Mouse (Mus musculus): ENCODE results near the gene Csf2ra.

DNA sequence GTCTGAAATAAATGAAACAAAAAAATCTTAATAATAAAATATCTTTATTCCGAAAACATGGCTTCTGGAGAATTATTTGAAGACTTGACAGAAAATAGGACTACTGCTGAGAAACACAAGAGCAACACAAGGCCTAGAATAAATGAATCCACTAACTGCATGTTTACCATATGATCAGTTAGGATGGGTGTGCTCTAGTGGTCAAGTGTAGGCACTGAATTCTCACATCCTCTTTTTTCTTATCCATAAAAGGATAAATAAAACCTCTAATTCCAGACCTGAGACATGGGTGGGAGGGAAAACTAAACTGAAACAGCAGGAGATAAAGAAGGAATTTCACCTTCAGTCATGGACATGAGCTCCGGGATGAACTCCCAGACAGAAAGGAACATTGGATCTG is 9.7 kb upstream of the Csf2ra start:
- TF ChIP-seq CTCF (IDR thresholded peaks at IDR 0.05; ENCODE audit: low read depth, low read length) (no peak), EP300 (IDR thresholded peaks at IDR 0.05; ENCODE audit: insufficient read depth, low read depth, low read length) (no peak), POLR2A (IDR thresholded peaks at IDR 0.05; ENCODE audit: insufficient read depth, low read length) (no peak)

All from ES-Bruce4 (cell line).